Mouse (Mus musculus) E14TG2a.4 (cell line): ENCODE measurements around the gene Tekt1.

Source experiments
- CTCF ChIP-seq: conservative IDR thresholded peaks from 2 replicates; pipeline ENCODE4 v1.5.1; 2014; ENCODE audit warnings: low read length
- NANOG ChIP-seq: IDR thresholded peaks from 2 replicates; pipeline ENCODE4 v1.6.1; 2014; ENCODE audit warnings: borderline replicate concordance, low read length, mixed read lengths
- POU5F1 ChIP-seq: IDR thresholded peaks from 2 replicates; pipeline ENCODE4 v1.6.1; 2014; ENCODE audit warnings: low read length, borderline replicate concordance

DNA sequence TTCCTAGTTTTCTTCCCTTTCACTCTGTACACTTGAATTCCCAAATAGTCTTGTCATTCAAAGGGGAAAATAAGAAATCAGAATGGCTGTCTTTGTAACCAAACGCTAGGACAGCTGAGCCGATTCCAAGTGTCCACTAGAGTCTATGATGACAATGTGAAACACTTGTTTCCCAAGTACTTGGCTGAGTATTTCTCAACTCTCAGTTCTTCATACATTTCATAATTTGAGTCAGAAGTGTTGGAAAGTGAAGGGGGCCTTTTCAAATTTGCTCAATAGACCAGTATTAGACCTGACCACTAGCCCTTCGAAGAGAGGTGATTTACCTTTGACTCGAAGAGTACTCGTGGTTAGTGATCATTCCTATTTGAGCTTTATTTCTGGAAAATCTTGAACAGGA is 2.3 kb upstream of the Tekt1 start:
- no peak for TF ChIP-seq CTCF
- TF ChIP-seq NANOG: no peak
- no peak for TF ChIP-seq POU5F1
